Mouse (Mus musculus) CH12.LX (cell line): ENCODE results near the gene Zfyve9.

Source experiments
- E2F4 ChIP-seq: IDR thresholded peaks from 2 replicates; pipeline ENCODE4 v1.6.1; 2011; ENCODE audit warnings: low read depth, low read length, improper control_type of control experiment; ENCODE audit not compliant: insufficient replicate concordance
- EP300 ChIP-seq: IDR thresholded peaks from 2 replicates; pipeline ENCODE4 v1.6.1; 2011; ENCODE audit warnings: low read length, improper control_type of control experiment
- SIN3A ChIP-seq: IDR thresholded peaks from 2 replicates; pipeline ENCODE4 v1.6.1; 2012; ENCODE audit warnings: low read length, improper control_type of control experiment, inconsistent platforms

DNA sequence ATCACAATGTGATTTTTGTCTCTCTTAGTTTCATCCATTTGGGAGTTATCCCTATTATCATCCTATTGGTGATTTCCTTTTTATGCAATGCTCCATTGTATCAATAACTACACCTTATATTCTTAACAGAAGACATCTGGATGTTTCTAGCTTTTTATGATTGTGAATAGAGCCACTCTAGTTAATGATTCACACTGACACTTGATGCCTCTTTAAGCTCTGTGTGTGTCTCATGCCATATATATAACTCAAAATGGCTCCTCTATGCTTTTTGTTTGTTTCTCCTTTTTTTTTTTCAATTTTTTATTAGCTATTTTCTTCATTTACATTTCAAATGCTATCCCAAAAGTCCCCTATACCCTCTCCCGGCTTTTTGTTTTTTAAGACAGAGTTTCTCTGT is 184.8 kb downstream of the Zfyve9 start:
- no peak for TF ChIP-seq EP300
- TF ChIP-seq SIN3A: no peak
- no peak for TF ChIP-seq E2F4
